Mouse (Mus musculus) hindbrain, embryonic 16.5 days (tissue): ENCODE measurements around the gene Rybp. TPM values are rescaled to one million over a fixed set of nuclear protein-coding genes. Genes with fewer than 3 reads are reported as not detected.

ENCODE experiments used
- ATAC-seq: fragments of 200-750 bp; cut with Nextera tagmentation; 2 replicates; pipeline ENCODE4 v1.8.0; 2017; ENCODE audit warnings: moderate TSS enrichment, moderate library complexity
- H3K27ac ChIP-seq: fragments of 300-500 bp; sonication (generic); 2 replicates; pipeline ENCODE4 v1.5.1; 2014; ENCODE audit warnings: low read depth, mild to moderate bottlenecking, control low read depth, low read length, moderate library complexity
- H3K27me3 ChIP-seq: fragments of 300-500 bp; sonication (generic); replicated peaks from 2 replicates; pipeline ENCODE4 v1.6.1; 2014; ENCODE audit warnings: low read length; ENCODE audit not compliant: control insufficient read depth, insufficient read depth
- H3K36me3 ChIP-seq: fragments of 300-500 bp; sonication (generic); 2 replicates; pipeline ENCODE4 v1.6.1; 2014; ENCODE audit warnings: mild to moderate bottlenecking, low read length, moderate library complexity, mixed read lengths; ENCODE audit not compliant: control insufficient read depth, insufficient read depth
- H3K4me1 ChIP-seq: fragments of 300-500 bp; sonication (generic); 2 replicates; pipeline ENCODE4 v1.6.1; 2014; ENCODE audit warnings: low read depth, low read length; ENCODE audit not compliant: control insufficient read depth, insufficient read depth
- H3K4me2 ChIP-seq: fragments of 300-500 bp; sonication (generic); 2 replicates; pipeline ENCODE4 v1.6.1; 2014; ENCODE audit warnings: mild to moderate bottlenecking, low read length, control low read depth, moderate library complexity
- H3K4me3 ChIP-seq: fragments of 300-500 bp; sonication (generic); 2 replicates; pipeline ENCODE4 v1.5.1; 2014; ENCODE audit warnings: mild to moderate bottlenecking, low read length, control low read depth, moderate library complexity
- H3K9ac ChIP-seq: fragments of 300-500 bp; sonication (generic); 2 replicates; pipeline ENCODE4 v1.6.1; 2014; ENCODE audit warnings: low read depth, mild to moderate bottlenecking, control low read depth, low read length, moderate library complexity
- H3K9me3 ChIP-seq: fragments of 300-500 bp; sonication (generic); 2 replicates; pipeline ENCODE4 v1.6.1; 2014; ENCODE audit warnings: mild to moderate bottlenecking, low read length, moderate library complexity; ENCODE audit not compliant: control insufficient read depth
- WGBS: fragments of 180-500 bp; shearing (Covaris S2); extraction: QIAGEN DNeasy Blood & Tissue Kit; methylation state at CpG from one replicate; pipeline ENCODE4 v1.1.7; 2014; 5-methylcytosine and 5-hydroxymethylcytosine counted together
- polyA plus RNA-seq: library from polyadenylated mRNA; unstranded; fragments of >200 nt; fragmentation: Nextera tagmentation; extraction: Ambion mirVana; gene quantifications from 2 replicates; pipeline ENCODE4 v1.2.1, GENCODE M21; 2015

Gene Rybp
- 14.2 and 17.3 TPM in 2 replicates for polyA plus RNA-seq

DNA sequence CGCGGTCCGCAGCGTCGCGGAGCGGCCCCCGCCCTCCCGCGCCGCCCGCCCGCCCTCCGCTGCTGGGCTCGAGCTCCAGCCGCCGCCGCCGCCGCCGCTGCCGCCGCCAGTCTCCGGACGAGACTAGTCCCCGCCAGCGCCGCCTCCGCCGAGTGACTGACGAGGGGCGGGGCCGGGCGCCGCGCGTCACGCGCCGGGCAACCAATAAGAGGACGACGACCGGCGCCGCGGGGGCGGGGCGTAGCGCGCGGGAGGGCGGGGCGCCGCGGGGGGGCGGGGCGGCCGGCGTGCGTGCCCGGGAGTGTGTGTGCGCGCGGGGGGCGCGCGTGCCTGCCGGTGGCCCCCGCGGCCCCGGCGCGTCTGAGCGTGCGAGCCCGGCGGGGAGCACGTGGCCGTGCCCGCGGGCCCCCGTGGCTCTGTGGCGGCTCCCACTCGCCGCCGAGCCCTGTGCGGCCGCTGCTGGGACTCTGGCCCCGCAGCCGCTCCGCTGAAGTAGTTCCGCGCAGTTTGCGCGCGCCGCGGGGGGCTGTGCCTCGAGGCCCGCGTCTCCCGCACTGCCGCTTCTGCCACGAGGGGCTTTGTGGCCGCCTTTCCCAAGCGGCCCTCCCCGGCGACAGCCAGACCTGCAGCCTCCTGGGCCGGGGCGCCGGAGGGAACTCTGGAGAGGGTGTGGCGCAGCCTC, at the start of gene Rybp:
Rybp (minus strand) TSS at position 152 of the 682 bp plus-strand sequence.
- H3K9ac ChIP-seq, result peak within 1 kb of the TSS; percentile 93
- peak within 1 kb of the TSS; percentile 98 for H3K27ac ChIP-seq
- peak within 1 kb of the TSS; percentile 99 for H3K4me2 ChIP-seq
- peaks cover 21% of the 10 kb centered on the region for H3K4me1 ChIP-seq
- no peaks in the 10 kb centered on the region for H3K9me3 ChIP-seq
- peaks cover 7% of the 10 kb centered on the region for H3K27me3 ChIP-seq
- no peaks in the 10 kb centered on the region for H3K36me3 ChIP-seq
- under 1% methylated on average over 26 of the region's 112 CpGs for WGBS
- peak within 1 kb of the TSS; percentile 75 for H3K4me3 ChIP-seq
- peak; percentile 97 for ATAC-seq

GRCm38 (mm10) chr6:100336591-100337148, 49.4 kb upstream of the Rybp start:
- no peak overlapping the region for H3K4me3 ChIP-seq
- peak; percentile 37; the same call in 1 of the 2 replicates for ATAC-seq
- no peak overlapping the region for H3K4me2 ChIP-seq
- no peaks in the 10 kb centered on the region for H3K9me3 ChIP-seq
- peaks cover 4% of the 10 kb centered on the region; the same call in 1 of the 2 replicates for H3K27me3 ChIP-seq
- H3K9ac ChIP-seq, result no peak overlapping the region
- H3K4me1 ChIP-seq, result peaks cover 8% of the 10 kb centered on the region
- 13% methylated on average over 14 of the region's 14 CpGs for WGBS
- H3K36me3 ChIP-seq, result no peaks in the 10 kb centered on the region
- no peak overlapping the region for H3K27ac ChIP-seq

DNA sequence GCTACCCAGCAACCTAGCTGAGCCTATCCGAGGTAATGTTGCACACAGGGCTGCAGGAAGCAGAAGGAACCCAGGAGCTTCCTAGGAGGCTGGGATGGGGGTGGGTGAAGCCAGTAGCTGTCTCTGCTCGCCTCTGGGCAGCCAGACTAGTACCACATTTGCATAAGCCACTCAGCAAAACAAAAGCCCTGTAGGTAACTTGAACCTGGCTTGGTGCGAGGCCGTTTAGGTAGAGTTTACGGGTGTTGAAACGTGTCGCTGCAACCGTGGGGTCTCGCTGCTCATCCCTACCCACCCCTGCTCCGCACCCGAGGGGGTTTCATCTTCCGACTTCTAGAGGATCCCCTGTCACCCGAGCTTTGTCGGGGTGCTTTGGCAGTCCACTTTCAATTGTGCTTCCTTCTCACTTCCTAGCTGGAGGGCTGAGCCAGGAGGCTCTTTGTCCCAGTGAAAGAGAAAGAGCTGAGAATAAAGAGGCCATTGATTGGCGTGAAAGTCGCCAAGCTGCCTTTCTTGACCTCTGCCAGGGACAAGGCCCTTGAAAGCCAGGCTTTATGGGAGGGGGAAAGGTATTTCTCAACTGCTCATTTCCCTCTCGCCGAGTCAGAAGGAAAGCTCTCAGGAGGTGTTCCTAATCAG, 48.3 kb upstream of the Rybp start:
- H3K36me3 ChIP-seq, result no peaks in the 10 kb centered on the region
- peak overlapping the region; percentile 22 for H3K4me2 ChIP-seq
- WGBS, result 3% methylated on average over 18 of the region's 18 CpGs
- no peak overlapping the region; the same call in 1 of the 2 replicates for H3K9ac ChIP-seq
- no peak for ATAC-seq
- no peak overlapping the region for H3K27ac ChIP-seq
- no peaks in the 10 kb centered on the region for H3K9me3 ChIP-seq
- H3K4me3 ChIP-seq, result no peak overlapping the region
- H3K27me3 ChIP-seq, result peaks cover 4% of the 10 kb centered on the region; the same call in 1 of the 2 replicates
- H3K4me1 ChIP-seq, result peaks cover 8% of the 10 kb centered on the region

GRCm38 (mm10) chr6:100333745-100334144, 46.5 kb upstream of the Rybp start:
- ATAC-seq, result no peak
- Histone ChIP-seq H3K27ac (no peak overlapping the region), H3K9me3 (no peaks in the 10 kb centered on the region), H3K4me3 (no peak overlapping the region), H3K27me3 (peaks cover 4% of the 10 kb centered on the region; the same call in 1 of the 2 replicates), H3K9ac (no peak overlapping the region), H3K4me2 (no peak overlapping the region), H3K36me3 (no peaks in the 10 kb centered on the region), H3K4me1 (peaks cover 8% of the 10 kb centered on the region)
- WGBS, result 89% methylated on average over 7 of the region's 7 CpGs

GRCm38 (mm10) chr6:100332479-100332878, 45.2 kb upstream of the Rybp start:
- Histone ChIP-seq H3K9ac (no peak overlapping the region), H3K4me2 (no peak overlapping the region), H3K4me3 (no peak overlapping the region), H3K27ac (no peak overlapping the region), H3K9me3 (no peaks in the 10 kb centered on the region), H3K4me1 (peaks cover 8% of the 10 kb centered on the region), H3K27me3 (peaks cover 4% of the 10 kb centered on the region; the same call in 1 of the 2 replicates), H3K36me3 (no peaks in the 10 kb centered on the region)
- 79% methylated on average over 4 of the region's 4 CpGs for WGBS
- no peak for ATAC-seq

- no peaks in the 10 kb centered on the region for H3K9me3 ChIP-seq
- H3K9ac ChIP-seq, result no peak overlapping the region
- ATAC-seq, result no peak
- peaks cover 3% of the 10 kb centered on the region for H3K4me1 ChIP-seq
- H3K27ac ChIP-seq, result no peak overlapping the region
- no peak overlapping the region for H3K4me2 ChIP-seq
- H3K36me3 ChIP-seq, result no peaks in the 10 kb centered on the region
- 57% methylated on average over 8 of the region's 8 CpGs for WGBS
- H3K4me3 ChIP-seq, result no peak overlapping the region
- no peaks in the 10 kb centered on the region; the same call in 1 of the 2 replicates for H3K27me3 ChIP-seq
These were observed 44.3 kb upstream of the Rybp start for GRCm38 (mm10) chr6:100331582-100331981.

GRCm38 (mm10) chr6:100331055-100331454, 43.8 kb upstream of the Rybp start:
- H3K9ac ChIP-seq, result no peak overlapping the region
- H3K9me3 ChIP-seq, result no peaks in the 10 kb centered on the region
- 80% methylated on average over 9 of the region's 9 CpGs for WGBS
- H3K27me3 ChIP-seq, result no peaks in the 10 kb centered on the region; the same call in 1 of the 2 replicates
- no peaks in the 10 kb centered on the region; the same call in none of the 2 replicates for H3K4me1 ChIP-seq
- no peak overlapping the region for H3K4me3 ChIP-seq
- H3K4me2 ChIP-seq, result no peak overlapping the region
- H3K27ac ChIP-seq, result no peak overlapping the region
- no peaks in the 10 kb centered on the region for H3K36me3 ChIP-seq
- no peak for ATAC-seq

DNA sequence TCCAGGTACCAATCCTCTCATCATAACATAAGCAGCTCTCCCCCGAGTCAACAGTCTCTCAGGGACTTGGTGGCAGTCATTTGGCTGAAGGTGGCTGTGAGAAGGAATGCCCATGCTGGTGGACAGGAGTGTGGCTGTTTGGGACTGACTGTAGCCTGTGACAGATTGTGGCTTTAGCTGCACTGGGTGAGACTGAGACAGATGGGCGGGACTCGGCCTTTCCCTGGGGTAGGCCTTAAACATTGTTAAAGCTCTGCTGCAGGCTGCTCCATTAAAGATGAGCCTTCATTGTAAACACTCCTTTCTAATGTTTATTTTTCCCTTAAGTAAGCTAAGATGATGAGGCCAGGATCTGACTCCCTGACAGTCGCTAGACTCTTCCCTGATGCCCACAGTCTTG, 42.3 kb upstream of the Rybp start:
- H3K4me2 ChIP-seq, result no peak overlapping the region
- no peak overlapping the region for H3K4me3 ChIP-seq
- H3K36me3 ChIP-seq, result no peaks in the 10 kb centered on the region
- no peaks in the 10 kb centered on the region; the same call in 1 of the 2 replicates for H3K27me3 ChIP-seq
- ATAC-seq, result no peak
- no peaks in the 10 kb centered on the region for H3K9me3 ChIP-seq
- WGBS, result 63% methylated on average over 4 of the region's 4 CpGs
- H3K4me1 ChIP-seq, result no peaks in the 10 kb centered on the region
- no peak overlapping the region for H3K27ac ChIP-seq
- H3K9ac ChIP-seq, result no peak overlapping the region

DNA sequence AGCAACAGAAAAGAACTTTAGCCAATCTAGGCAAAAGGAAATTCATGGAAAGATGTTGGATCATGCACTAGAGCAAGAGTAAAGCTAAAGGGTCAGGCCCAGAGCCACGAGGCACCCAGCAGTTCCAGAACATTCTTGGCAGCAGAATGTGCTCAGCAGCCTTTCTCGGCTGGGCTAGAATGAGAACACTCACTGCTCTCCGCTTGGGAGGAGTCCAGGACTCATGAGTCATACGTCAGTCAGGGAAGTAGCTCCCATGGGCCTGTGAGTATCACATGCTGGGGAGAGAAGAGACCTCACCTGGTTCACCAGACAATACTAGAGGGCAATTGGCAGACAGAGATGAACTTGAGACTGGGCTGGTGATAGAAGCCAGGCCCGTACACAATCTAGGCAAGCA, 39.8 kb upstream of the Rybp start:
- no peaks in the 10 kb centered on the region; the same call in 1 of the 2 replicates for H3K27me3 ChIP-seq
- no peak for ATAC-seq
- H3K4me3 ChIP-seq, result no peak overlapping the region
- no peak overlapping the region for H3K27ac ChIP-seq
- no peak overlapping the region for H3K9ac ChIP-seq
- peaks cover 5% of the 10 kb centered on the region; the same call in 1 of the 2 replicates for H3K4me1 ChIP-seq
- no peak overlapping the region for H3K4me2 ChIP-seq
- no peaks in the 10 kb centered on the region for H3K36me3 ChIP-seq
- 71% methylated on average over 5 of the region's 5 CpGs for WGBS
- H3K9me3 ChIP-seq, result no peaks in the 10 kb centered on the region
